Mouse (Mus musculus): ENCODE data around the gene Arl3. TPM values are rescaled to one million over a fixed set of nuclear protein-coding genes. Genes with fewer than 3 reads are reported as not detected.
A peak's percentile ranks its signal among the peaks of the same experiment; 100 is the strongest.
"Not testable (repeated sequence)": the region's sequence is repeated elsewhere in the genome, so short reads cannot be mapped to it uniquely, and the experiment has no call there.

Gene Arl3
- polyA plus RNA-seq, 1 experiment from 2014 or later: 246 TPM

- no peak for ATAC-seq
Observed at GRCm38 (mm10) chr19:46598187-46598586, 25.2 kb upstream of the Arl3 start.

GRCm38 (mm10) chr19:46592751-46593439 lies 19.9 kb upstream of the Arl3 start:
- ATAC-seq: no peak
- WGBS: 94% methylated on average over 9 of the region's 9 CpGs
- Histone ChIP-seq H3K9me3 (ENCODE audit: control insufficient read depth, low read length) (no peaks in the 10 kb centered on the region), H3K4me3 (replicated peaks; ENCODE audit: low read length) (no peak overlapping the region), H3K9ac (replicated peaks; ENCODE audit: low read depth, low read length) (no peak overlapping the region), H3K4me1 (replicated peaks; ENCODE audit: control insufficient read depth, insufficient read depth, low read length) (no peaks in the 10 kb centered on the region; the same call in 1 of the 2 replicates), H3K36me3 (ENCODE audit: control insufficient read depth, insufficient read depth) (peaks cover 5% of the 10 kb centered on the region; the same call in 1 of the 2 replicates), H3K27ac (ENCODE audit: low read length) (no peak overlapping the region), H3K4me2 (ENCODE audit: low read length) (no peak overlapping the region), H3K27me3 (replicated peaks; ENCODE audit: control insufficient read depth, insufficient read depth, low read length) (no peaks in the 10 kb centered on the region)

More at GRCm38 (mm10) chr19:46598187-46598586, 25.2 kb upstream of the Arl3 start:
- Histone ChIP-seq H3K4me3 (replicated peaks; ENCODE audit: low read length) (no peak overlapping the region), H3K27ac (ENCODE audit: low read length) (no peak overlapping the region), H3K27me3 (replicated peaks; ENCODE audit: control insufficient read depth, insufficient read depth, low read length) (no peaks in the 10 kb centered on the region), H3K4me2 (ENCODE audit: low read length) (peak overlapping the region; percentile 42), H3K9me3 (ENCODE audit: control insufficient read depth, low read length) (no peaks in the 10 kb centered on the region), H3K4me1 (replicated peaks; ENCODE audit: control insufficient read depth, insufficient read depth, low read length) (peaks cover 24% of the 10 kb centered on the region), H3K36me3 (ENCODE audit: control insufficient read depth, insufficient read depth) (peaks cover 5% of the 10 kb centered on the region; the same call in 1 of the 2 replicates), H3K9ac (replicated peaks; ENCODE audit: low read depth, low read length) (no peak overlapping the region)
- 79% methylated on average over 4 of the region's 4 CpGs for WGBS

GRCm38 (mm10) chr19:46591575-46591974 lies 18.6 kb upstream of the Arl3 start:
- WGBS: 91% methylated on average over 6 of the region's 6 CpGs
- Histone ChIP-seq H3K9me3 (ENCODE audit: control insufficient read depth, low read length) (no peaks in the 10 kb centered on the region), H3K4me2 (ENCODE audit: low read length) (no peak overlapping the region), H3K4me3 (replicated peaks; ENCODE audit: low read length) (no peak overlapping the region), H3K4me1 (replicated peaks; ENCODE audit: control insufficient read depth, insufficient read depth, low read length) (no peaks in the 10 kb centered on the region), H3K36me3 (ENCODE audit: control insufficient read depth, insufficient read depth) (peaks cover 5% of the 10 kb centered on the region; the same call in 1 of the 2 replicates), H3K27ac (ENCODE audit: low read length) (no peak overlapping the region), H3K9ac (replicated peaks; ENCODE audit: low read depth, low read length) (no peak overlapping the region), H3K27me3 (replicated peaks; ENCODE audit: control insufficient read depth, insufficient read depth, low read length) (no peaks in the 10 kb centered on the region)
- no peak for ATAC-seq

GRCm38 (mm10) chr19:46587823-46588508 lies 15.0 kb upstream of the Arl3 start:
- Histone ChIP-seq H3K27ac (ENCODE audit: low read length) (no peak overlapping the region), H3K4me2 (ENCODE audit: low read length) (no peak overlapping the region), H3K9ac (replicated peaks; ENCODE audit: low read depth, low read length) (no peak overlapping the region), H3K27me3 (replicated peaks; ENCODE audit: control insufficient read depth, insufficient read depth, low read length) (no peaks in the 10 kb centered on the region), H3K36me3 (ENCODE audit: control insufficient read depth, insufficient read depth) (no peaks in the 10 kb centered on the region; the same call in none of the 2 replicates), H3K4me3 (replicated peaks; ENCODE audit: low read length) (no peak overlapping the region), H3K9me3 (ENCODE audit: control insufficient read depth, low read length) (no peaks in the 10 kb centered on the region), H3K4me1 (replicated peaks; ENCODE audit: control insufficient read depth, insufficient read depth, low read length) (no peaks in the 10 kb centered on the region)
- peak; percentile 67 for ATAC-seq
- 59% methylated on average over 13 of the region's 13 CpGs for WGBS

GRCm38 (mm10) chr19:46575196-46575595 lies 2.2 kb upstream of the Arl3 start:
- Histone ChIP-seq H3K4me2 (ENCODE audit: low read length) (no peak overlapping the region), H3K36me3 (ENCODE audit: control insufficient read depth, insufficient read depth) (no peaks in the 10 kb centered on the region), H3K27me3 (replicated peaks; ENCODE audit: control insufficient read depth, insufficient read depth, low read length) (no peaks in the 10 kb centered on the region), H3K4me3 (replicated peaks; ENCODE audit: low read length) (no peak overlapping the region), H3K9me3 (ENCODE audit: control insufficient read depth, low read length) (no peaks in the 10 kb centered on the region), H3K27ac (ENCODE audit: low read length) (no peak overlapping the region), H3K9ac (replicated peaks; ENCODE audit: low read depth, low read length) (no peak overlapping the region), H3K4me1 (replicated peaks; ENCODE audit: control insufficient read depth, insufficient read depth, low read length) (peaks cover 25% of the 10 kb centered on the region)
- no peak for ATAC-seq
- WGBS: 69% methylated on average over 4 of the region's 4 CpGs

GRCm38 (mm10) chr19:46573990-46574389 lies 992 bp upstream of the Arl3 start:
- ATAC-seq: no peak
- Histone ChIP-seq H3K4me2 (ENCODE audit: low read length) (peak overlapping the region; percentile 90), H3K4me3 (replicated peaks; ENCODE audit: low read length) (peak overlapping the region; percentile 61), H3K9me3 (ENCODE audit: control insufficient read depth, low read length) (no peaks in the 10 kb centered on the region), H3K27me3 (replicated peaks; ENCODE audit: control insufficient read depth, insufficient read depth, low read length) (no peaks in the 10 kb centered on the region), H3K27ac (ENCODE audit: low read length) (no peak overlapping the region), H3K4me1 (replicated peaks; ENCODE audit: control insufficient read depth, insufficient read depth, low read length) (peaks cover 25% of the 10 kb centered on the region), H3K36me3 (ENCODE audit: control insufficient read depth, insufficient read depth) (no peaks in the 10 kb centered on the region), H3K9ac (replicated peaks; ENCODE audit: low read depth, low read length) (peak overlapping the region; percentile 64; the same call in 1 of the 2 replicates)
- WGBS: 47% methylated on average over 6 of the region's 6 CpGs

GRCm38 (mm10) chr19:46572548-46572947 lies 450 bp downstream of the Arl3 start:
- peak overlapping the region; percentile 84 for H3K27ac ChIP-seq (ENCODE audit: low read length)
- H3K4me3 ChIP-seq (replicated peaks; ENCODE audit: low read length): peak overlapping the region; percentile 61
- H3K4me2 ChIP-seq (ENCODE audit: low read length): peak overlapping the region; percentile 87
- H3K9ac ChIP-seq (replicated peaks; ENCODE audit: low read depth, low read length): peak overlapping the region; percentile 80
- H3K27me3 ChIP-seq (replicated peaks; ENCODE audit: control insufficient read depth, insufficient read depth, low read length): no peaks in the 10 kb centered on the region
- peaks cover 25% of the 10 kb centered on the region for H3K4me1 ChIP-seq (replicated peaks; ENCODE audit: control insufficient read depth, insufficient read depth, low read length)
- H3K36me3 ChIP-seq (ENCODE audit: control insufficient read depth, insufficient read depth): no peaks in the 10 kb centered on the region
- 0% methylated on average over 17 of the region's 17 CpGs for WGBS
- no peaks in the 10 kb centered on the region for H3K9me3 ChIP-seq (ENCODE audit: control insufficient read depth, low read length)
- peak; percentile 57 for ATAC-seq

DNA sequence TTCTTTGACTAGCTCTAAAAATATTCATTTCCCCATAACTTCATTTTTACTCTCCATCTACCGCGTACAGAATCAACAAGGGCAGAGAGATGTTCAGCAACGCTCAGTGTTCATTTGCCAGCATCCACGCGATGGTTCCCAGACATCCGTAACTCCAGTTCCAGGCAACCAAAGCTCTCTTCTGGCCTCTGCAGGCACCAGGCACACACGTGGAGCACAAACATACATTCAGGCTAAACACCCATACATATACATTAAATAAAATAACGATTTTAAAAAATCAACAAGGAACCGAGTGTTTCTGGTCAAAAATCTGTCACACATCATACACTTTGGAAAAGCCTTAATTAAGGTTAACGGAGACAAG lies 1.1 kb downstream of the Arl3 start:
- ATAC-seq: no peak
- H3K27ac ChIP-seq (ENCODE audit: low read length): no peak overlapping the region
- 10% methylated on average over 10 of the region's 10 CpGs for WGBS

GRCm38 (mm10) chr19:46571211-46571877 lies 1.7 kb downstream of the Arl3 start:
- H3K27me3 ChIP-seq (replicated peaks; ENCODE audit: control insufficient read depth, insufficient read depth, low read length); H3K36me3 ChIP-seq (ENCODE audit: control insufficient read depth, insufficient read depth); H3K9me3 ChIP-seq (ENCODE audit: control insufficient read depth, low read length); H3K27ac ChIP-seq (ENCODE audit: low read length); ATAC-seq: not testable (repeated sequence)
- Histone ChIP-seq H3K4me3 (replicated peaks; ENCODE audit: low read length) (peak overlapping the region; percentile 61), H3K4me2 (ENCODE audit: low read length) (peak overlapping the region; percentile 87), H3K4me1 (replicated peaks; ENCODE audit: control insufficient read depth, insufficient read depth, low read length) (peaks cover 25% of the 10 kb centered on the region), H3K9ac (replicated peaks; ENCODE audit: low read depth, low read length) (peak overlapping the region; percentile 80; the same call in 1 of the 2 replicates)
- WGBS: 78% methylated on average over 3 of the region's 3 CpGs

More for the DNA sequence above, 1.1 kb downstream of the Arl3 start:
- Histone ChIP-seq H3K9me3 (ENCODE audit: control insufficient read depth, low read length) (no peaks in the 10 kb centered on the region), H3K27me3 (replicated peaks; ENCODE audit: control insufficient read depth, insufficient read depth, low read length) (no peaks in the 10 kb centered on the region), H3K4me2 (ENCODE audit: low read length) (peak overlapping the region; percentile 87), H3K4me3 (replicated peaks; ENCODE audit: low read length) (peak overlapping the region; percentile 61), H3K36me3 (ENCODE audit: control insufficient read depth, insufficient read depth) (no peaks in the 10 kb centered on the region), H3K9ac (replicated peaks; ENCODE audit: low read depth, low read length) (peak overlapping the region; percentile 80), H3K4me1 (replicated peaks; ENCODE audit: control insufficient read depth, insufficient read depth, low read length) (peaks cover 25% of the 10 kb centered on the region)

Measured in forebrain, embryonic 16.5 days (tissue).